Mouse (Mus musculus) C2C12 (cell line): ENCODE results near the gene Card11.

Experiments
- CEBPB ChIP-seq: IDR thresholded peaks from one replicate; pipeline ENCODE4 v1.6.1; 2011; ENCODE audit warnings: low read depth, mild to moderate bottlenecking, control low read depth, moderate library complexity
- CTCF ChIP-seq: IDR thresholded peaks from one replicate; pipeline ENCODE4 v1.5.1; 2011; ENCODE audit not compliant: control insufficient read depth, insufficient read depth, insufficient read length
- FOSL1 ChIP-seq: IDR thresholded peaks from one replicate; pipeline ENCODE4 v1.8.0; 2011; ENCODE audit warnings: mild to moderate bottlenecking, low read length; ENCODE audit not compliant: poor library complexity, insufficient read depth, severe bottlenecking
- MAX ChIP-seq: IDR thresholded peaks from one replicate; pipeline ENCODE4 v1.6.1; 2011; ENCODE audit warnings: mild to moderate bottlenecking, control low read depth
- MYOD1 ChIP-seq: IDR thresholded peaks from one replicate; pipeline ENCODE4 v1.6.1; 2011; ENCODE audit warnings: low read depth; ENCODE audit not compliant: control insufficient read depth, insufficient read length

DNA sequence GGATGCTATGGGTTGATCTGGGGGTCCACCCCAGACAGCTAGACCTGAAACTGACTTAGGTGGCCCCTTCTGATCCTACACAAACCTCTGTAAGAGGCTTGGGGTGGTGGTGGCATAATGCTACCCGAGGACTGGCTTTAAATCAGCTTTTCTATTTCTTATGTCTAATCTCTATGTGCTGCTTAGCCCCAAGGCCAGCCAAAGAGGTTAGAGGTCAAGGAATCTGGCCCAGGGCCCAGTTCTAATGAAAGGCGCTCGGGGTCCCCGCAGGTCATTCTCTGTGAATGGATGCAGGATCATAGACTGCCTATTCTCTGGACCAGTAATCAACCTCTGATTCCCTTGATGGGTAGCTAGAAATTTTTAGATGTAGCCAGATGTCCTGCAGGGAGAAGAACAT lies 145.7 kb downstream of the Card11 start:
- TF ChIP-seq CTCF (no peak), CEBPB (no peak), FOSL1 (no peak), MYOD1 (no peak), MAX (no peak)
